Mouse (Mus musculus): ENCODE results near the gene Dlgap1.
"Not testable (repeated sequence)": the region's sequence is repeated elsewhere in the genome, so short reads cannot be mapped to it uniquely, and the experiment has no call there.

The Dlgap1 gene

GRCm38 (mm10) chr17:70527101-70527500 is 558.2 kb downstream of the Dlgap1 start:
- DNase-seq (ENCODE audit: low spot score), result peak; percentile 9

- DNase-seq (ENCODE audit: low spot score), result no peak
These were observed 559.6 kb downstream of the Dlgap1 start for GRCm38 (mm10) chr17:70528196-70529187.

- no peak for DNase-seq (ENCODE audit: low spot score)
These were observed 565.4 kb downstream of the Dlgap1 start for GRCm38 (mm10) chr17:70534321-70534720.

DNA sequence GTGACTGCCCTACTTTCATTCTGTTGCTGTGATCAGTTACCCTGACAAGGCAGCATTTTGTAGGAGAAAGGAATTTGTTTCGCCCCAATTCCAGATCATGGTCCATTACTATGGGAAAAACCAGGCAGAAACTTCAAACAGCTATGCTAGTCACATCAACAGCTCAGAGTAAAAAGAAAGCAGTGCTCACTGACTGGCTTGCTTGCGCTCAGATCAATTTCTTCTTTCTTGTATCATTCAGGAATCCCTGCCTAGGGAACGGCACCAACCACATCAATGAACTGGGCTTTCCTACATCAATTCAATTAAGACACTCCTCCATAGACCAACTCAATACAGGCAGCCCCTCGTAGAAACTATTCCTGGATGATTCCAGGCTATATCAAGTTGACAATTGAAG is 572.9 kb downstream of the Dlgap1 start:
- DNase-seq (ENCODE audit: low spot score), result no peak

GRCm38 (mm10) chr17:70550793-70551192 is 581.9 kb downstream of the Dlgap1 start:
- no peak for DNase-seq (ENCODE audit: low spot score)

DNA sequence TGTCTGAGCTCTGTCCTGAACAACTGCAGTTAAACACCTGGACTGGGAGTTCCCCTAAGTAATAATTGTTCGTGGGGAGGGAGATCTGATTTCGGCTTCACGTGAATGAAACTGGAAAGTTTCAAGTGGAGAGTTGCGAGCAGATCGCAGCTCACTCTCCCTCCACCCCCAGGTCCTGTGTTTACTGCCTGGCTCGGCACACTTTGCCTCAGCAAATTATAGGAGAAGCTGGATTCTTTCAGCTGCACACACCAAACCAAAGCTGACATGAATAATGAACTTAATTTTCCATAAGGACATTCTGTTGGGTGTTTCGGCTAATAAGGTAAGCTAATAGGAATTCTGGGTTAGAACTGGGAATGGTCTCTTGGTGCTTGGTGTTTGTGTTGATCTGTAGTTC is 592.7 kb downstream of the Dlgap1 start:
- no peak for DNase-seq (ENCODE audit: low spot score)

DNA sequence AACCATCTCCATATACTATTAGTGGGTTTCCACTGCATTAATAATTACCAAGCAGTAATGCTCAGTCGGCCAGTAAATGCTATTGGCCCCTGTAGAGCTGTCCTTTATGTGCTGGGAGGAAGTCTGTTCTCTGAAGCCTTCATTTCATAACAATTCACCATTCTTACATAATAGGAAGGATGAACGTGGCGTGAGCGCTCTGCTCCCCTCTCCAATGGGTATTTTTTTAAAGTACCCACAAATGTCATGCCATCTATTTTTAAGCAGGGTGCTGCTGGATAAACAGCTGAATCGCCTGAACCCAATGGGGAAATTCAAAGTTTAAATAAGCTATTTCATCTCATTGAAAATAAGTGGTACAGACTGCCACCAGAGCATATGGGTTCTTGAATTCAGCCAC is 602.0 kb downstream of the Dlgap1 start:
- no peak for DNase-seq (ENCODE audit: low spot score)

GRCm38 (mm10) chr17:70583042-70583441 is 614.2 kb downstream of the Dlgap1 start:
- DNase-seq (ENCODE audit: low spot score), result no peak

GRCm38 (mm10) chr17:70586735-70587425 is 618.0 kb downstream of the Dlgap1 start:
- no peak for DNase-seq (ENCODE audit: low spot score)

- not testable (repeated sequence) for DNase-seq (ENCODE audit: low spot score)
These were observed 619.2 kb downstream of the Dlgap1 start for GRCm38 (mm10) chr17:70587975-70588630.

DNA sequence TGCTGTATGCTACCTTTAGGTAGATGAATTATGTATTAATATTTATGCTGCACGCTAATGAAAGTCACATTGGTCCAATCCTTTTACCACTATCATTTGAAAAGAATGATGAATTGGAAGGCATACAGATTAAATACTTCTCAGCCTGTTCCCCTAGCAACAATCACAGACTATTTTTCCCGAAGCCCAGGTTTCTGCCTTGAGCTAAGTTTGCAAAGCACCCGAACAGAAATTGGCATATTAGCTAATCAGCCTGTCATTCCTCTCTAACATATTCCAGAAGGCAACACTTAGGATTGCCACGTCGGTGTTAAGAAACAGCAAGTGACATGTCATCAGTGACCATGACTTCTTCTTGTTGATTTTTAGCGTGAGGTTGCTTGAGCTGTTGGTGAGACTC is 619.8 kb downstream of the Dlgap1 start:
- DNase-seq (ENCODE audit: low spot score), result no peak

DNA sequence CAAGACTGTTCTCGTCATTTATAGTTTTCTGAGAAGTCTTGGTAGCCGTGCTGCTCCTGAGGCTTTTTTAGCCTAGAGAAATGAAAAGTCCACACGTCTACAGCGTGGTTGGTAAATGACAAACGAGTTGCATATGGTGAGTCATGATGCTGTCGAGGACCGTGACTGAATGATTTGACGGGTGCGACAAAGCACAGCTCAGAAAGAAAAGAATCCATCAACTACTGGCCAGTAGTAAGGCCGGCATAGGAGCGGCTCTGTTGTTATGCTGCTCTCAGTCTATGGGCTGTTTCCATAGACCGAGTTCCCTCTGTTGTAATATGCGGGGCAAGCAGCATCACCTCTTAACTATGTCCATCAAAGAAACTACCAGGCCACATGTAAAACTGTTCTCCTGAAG is 620.3 kb downstream of the Dlgap1 start:
- no peak for DNase-seq (ENCODE audit: low spot score)

- no peak for DNase-seq (ENCODE audit: low spot score)
These were observed 621.6 kb downstream of the Dlgap1 start for GRCm38 (mm10) chr17:70590506-70590905.

DNA sequence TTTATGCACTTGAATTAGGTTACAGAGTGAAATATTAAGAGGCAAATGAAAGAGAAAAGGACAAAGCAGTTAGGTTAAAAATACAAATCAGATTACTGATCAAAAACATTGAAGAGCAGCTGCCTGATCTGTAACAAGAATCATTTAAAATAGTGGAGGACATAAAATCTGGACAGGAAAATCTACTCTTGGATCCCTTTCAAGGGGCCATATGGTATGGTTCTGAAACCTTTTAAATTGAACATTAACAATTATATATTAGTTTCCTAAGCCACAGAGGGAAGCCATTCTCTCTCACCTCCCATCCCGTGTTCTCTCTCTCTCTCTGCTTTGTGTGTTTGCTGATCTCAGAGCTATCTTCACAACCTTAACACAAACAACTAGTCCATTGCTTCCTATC is 625.4 kb downstream of the Dlgap1 start:
- DNase-seq (ENCODE audit: low spot score), result no peak

DNA sequence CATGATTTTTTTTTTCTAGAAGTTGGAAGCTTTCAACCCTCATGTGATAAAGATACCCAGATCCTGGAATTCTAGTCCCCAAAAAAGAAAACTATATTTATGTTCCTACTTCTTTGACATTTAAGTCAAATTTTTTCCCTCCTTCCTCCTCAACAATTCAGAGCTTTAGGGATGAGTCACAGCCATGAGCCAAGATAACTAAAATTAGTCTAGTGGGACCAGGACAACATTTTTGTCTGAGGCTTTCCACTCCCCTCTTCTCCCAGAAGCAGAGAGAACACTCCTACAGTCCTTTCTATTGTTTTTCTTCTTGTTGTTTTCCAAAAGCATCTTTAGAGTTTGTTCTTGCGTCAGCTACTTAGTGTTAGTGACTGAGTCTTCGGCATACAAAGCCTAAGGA is 627.5 kb downstream of the Dlgap1 start:
- DNase-seq (ENCODE audit: low spot score), result no peak

GRCm38 (mm10) chr17:70600462-70600861 is 631.6 kb downstream of the Dlgap1 start:
- DNase-seq (ENCODE audit: low spot score), result no peak

- DNase-seq (ENCODE audit: low spot score), result no peak
These were observed 633.2 kb downstream of the Dlgap1 start for GRCm38 (mm10) chr17:70602051-70602450.

DNA sequence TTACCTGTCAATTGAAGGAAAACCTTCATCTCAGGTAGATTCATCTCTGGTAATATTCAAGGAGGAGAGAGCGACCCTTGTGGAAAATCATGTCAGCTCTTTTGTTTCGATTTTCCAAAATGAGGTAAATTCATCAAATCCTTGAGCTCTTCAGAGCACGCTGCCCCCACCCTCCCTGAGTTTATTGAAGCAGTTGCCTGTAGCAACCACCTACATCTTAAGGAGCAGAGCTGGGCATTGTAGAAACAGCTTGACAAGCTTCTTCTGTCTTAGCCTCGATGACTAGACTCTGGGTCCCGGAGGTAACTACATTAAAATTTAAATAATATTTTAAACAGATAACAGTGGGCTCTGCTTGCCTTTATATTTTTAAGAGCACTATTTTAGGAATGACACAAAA is 636.8 kb downstream of the Dlgap1 start:
- no peak for DNase-seq (ENCODE audit: low spot score)

GRCm38 (mm10) chr17:70612171-70612570 is 643.3 kb downstream of the Dlgap1 start:
- no peak for DNase-seq (ENCODE audit: low spot score)

- no peak for DNase-seq (ENCODE audit: low spot score)
These were observed 645.0 kb downstream of the Dlgap1 start for GRCm38 (mm10) chr17:70613897-70614296.

DNA sequence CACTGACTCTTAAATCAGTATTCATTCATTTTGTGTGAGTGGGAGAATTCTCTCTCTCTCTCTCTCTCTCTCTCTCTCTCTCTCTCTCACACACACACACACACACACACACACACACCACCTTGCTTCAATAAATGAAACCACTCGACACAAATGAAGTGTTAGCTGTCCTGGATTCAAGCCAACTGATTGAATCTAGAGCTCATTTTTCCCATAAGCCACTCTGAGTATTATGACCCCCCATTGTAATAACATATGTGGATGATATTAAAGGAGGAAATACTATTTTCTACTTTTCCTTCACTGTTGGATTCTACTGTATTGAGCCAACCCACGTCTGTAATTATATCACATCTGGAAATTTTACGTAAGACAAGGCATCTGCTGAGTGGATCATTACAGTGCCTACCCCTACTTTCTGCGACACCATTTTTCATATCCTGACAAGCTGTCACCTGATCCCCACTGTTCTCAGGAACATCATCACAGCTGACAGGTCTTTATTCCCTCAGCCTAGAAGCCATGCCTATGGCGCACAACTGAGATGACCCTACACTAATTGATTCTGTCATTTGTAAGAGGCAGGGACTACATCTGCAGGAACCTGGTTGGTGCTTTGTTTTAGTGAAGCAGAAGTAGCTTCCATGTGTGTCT is 645.7 kb downstream of the Dlgap1 start:
- no peak for DNase-seq (ENCODE audit: low spot score)

DNA sequence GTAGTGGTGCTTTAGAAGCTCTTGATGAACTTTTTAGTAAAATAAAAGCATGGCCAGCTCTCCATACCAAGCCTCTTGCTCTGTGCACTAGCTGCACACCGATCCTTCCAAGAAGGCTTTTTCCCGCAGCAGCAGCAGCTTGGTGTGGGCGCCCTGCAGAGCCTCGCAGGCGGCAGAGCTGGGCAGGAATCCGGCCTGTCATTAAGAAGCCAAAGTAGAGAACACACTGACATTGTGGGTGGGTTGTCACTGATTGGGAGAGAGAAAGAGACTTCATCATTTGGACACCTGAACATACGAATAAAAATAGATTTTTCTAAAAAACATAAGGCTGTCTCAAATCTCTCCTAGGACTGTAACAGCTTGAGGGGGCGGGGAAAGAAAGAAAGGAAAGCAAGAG is 653.6 kb downstream of the Dlgap1 start:
- DNase-seq (ENCODE audit: low spot score), result no peak

Measured in T-cell, adult 2 months (primary cell).